Mouse (Mus musculus) MEL (cell line): ENCODE measurements around the gene Rnf217.

ENCODE experiments used
- CTCF ChIP-seq, 3 experiments: IDR thresholded peaks in 2 of 3; conservative IDR thresholded peaks in 1 of 3; 2 replicates each; pipeline ENCODE4 v1.5.1; 2011 to 2012; ENCODE audit warnings: low read length in 3 of 3, low read depth in 2 of 3, mild to moderate bottlenecking in 2 of 3, improper control_type of control experiment in 1 of 3, inconsistent platforms in 1 of 3, mixed read lengths in 1 of 3, moderate library complexity in 1 of 3; ENCODE audit not compliant: control insufficient read depth in 1 of 3, insufficient read depth in 1 of 3, poor library complexity in 1 of 3, severe bottlenecking in 1 of 3
- RCOR1 ChIP-seq: IDR thresholded peaks from 2 replicates; pipeline ENCODE4 v1.6.1; 2012; ENCODE audit warnings: low read depth, mild to moderate bottlenecking, inconsistent platforms, low read length, improper control_type of control experiment

DNA sequence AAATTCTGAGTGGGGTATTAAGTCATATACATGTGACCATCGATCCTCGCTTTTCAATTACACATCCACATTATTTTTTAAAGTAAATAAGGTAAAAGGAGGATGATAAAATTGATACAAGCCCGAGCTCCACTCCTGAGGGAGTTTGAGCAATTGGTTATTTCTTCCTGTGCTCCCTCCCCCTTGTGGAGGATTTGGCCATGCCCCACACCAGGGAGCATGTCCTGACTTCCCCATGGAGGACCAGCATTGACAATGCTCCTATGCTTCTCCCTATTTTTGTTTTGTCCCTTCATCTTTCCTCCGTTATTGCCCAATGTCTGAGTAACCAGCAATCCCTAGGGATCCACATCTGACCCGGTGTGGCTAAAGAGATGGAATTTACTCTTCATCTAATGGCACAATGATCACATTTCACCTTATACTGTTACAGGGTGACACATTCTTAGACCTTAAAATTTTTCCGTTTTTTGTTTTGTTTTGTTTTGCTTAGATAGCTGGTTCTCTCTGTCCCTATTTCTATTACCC, 53.5 kb downstream of the Rnf217 start:
- no peak for TF ChIP-seq RCOR1
- TF ChIP-seq CTCF (IDR thresholded peaks at IDR 0.05 in 2 of 3, conservative IDR thresholded peaks at IDR 0.05 in 1 of 3; ENCODE audit: control insufficient read depth in 1 of 3, insufficient read depth in 1 of 3, low read depth in 2 of 3, low read length in 3 of 3, poor library complexity in 1 of 3, severe bottlenecking in 1 of 3), result no peak
